Mouse (Mus musculus) left cerebral cortex, adult 8-10 months (tissue): Measurements from ENCODE around the gene Rps8. TPM values are rescaled to one million over a fixed set of nuclear protein-coding genes. Genes with fewer than 3 reads are reported as not detected.
A peak's percentile ranks its signal among the peaks of the same experiment; 100 is the strongest.
"Not testable (repeated sequence)": the region's sequence is repeated elsewhere in the genome, so short reads cannot be mapped to it uniquely, and the experiment has no call there.

Experiments
- DNase-seq, 2 experiments: peaks; one replicate each; pipeline ENCODE4 v3.0.0; 2022; ENCODE audit warnings: low spot score in 2 of 2
- total RNA-seq, 4 experiments: library from RNA; stranded (reverse); gene quantifications; 2 replicates each; pipeline ENCODE4 v1.2.4; 2022

Rps8 gene
- 100 to 1,000 TPM; 561 to 608 (median 588) TPM for total RNA-seq

DNA sequence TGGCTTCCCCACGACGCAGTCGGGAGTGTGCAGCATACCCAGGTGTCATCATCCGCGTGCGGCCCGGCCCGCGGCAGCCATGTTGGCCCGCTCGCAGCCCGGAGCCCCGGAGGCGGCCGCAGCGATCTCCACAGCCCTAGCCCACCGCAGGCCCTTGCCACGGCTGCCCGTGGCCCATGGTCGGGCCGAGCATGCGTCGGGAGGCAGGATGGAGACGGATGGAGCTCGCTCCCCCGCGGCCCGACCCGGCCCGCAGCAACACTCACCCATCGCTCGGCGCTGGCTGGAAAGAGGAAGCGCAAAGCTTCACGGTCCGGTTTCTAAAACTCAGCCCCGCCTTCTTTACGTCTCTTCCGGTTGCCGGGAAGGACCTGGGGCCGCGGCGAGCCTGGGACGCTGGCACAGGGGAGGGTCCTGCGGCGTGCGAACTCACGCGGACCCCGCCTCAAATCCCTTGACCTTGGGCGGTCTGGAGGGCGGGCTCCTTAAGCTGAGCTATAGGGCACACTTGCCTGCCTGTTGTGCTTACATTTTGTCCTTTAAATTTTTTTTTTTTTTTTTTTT lies at the start of gene Rps8:
TSS of gene Rps8 (minus strand) at position 452 of the 564 bp plus-strand sequence.
- DNase-seq: peak; percentile 77 to 85

DNA sequence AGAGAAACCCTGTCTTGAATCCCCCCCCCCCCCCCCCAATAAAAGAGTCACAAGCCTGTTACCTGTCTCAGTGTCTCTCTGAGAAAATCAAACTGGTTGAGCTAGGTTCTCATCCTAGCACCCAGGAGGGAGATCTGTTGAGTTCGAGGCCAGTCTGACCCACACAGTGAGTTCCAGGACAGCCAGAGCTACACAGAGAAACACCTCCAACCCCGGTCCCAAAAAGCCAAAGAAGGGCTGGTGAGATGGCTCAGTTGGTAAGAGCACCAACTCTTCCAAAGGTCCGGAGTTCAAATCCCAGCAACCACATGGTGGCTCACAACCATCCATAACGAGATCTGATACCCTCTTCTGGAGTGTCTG lies 46.9 kb upstream of the Rps8 start:
- DNase-seq: no peak

DNA sequence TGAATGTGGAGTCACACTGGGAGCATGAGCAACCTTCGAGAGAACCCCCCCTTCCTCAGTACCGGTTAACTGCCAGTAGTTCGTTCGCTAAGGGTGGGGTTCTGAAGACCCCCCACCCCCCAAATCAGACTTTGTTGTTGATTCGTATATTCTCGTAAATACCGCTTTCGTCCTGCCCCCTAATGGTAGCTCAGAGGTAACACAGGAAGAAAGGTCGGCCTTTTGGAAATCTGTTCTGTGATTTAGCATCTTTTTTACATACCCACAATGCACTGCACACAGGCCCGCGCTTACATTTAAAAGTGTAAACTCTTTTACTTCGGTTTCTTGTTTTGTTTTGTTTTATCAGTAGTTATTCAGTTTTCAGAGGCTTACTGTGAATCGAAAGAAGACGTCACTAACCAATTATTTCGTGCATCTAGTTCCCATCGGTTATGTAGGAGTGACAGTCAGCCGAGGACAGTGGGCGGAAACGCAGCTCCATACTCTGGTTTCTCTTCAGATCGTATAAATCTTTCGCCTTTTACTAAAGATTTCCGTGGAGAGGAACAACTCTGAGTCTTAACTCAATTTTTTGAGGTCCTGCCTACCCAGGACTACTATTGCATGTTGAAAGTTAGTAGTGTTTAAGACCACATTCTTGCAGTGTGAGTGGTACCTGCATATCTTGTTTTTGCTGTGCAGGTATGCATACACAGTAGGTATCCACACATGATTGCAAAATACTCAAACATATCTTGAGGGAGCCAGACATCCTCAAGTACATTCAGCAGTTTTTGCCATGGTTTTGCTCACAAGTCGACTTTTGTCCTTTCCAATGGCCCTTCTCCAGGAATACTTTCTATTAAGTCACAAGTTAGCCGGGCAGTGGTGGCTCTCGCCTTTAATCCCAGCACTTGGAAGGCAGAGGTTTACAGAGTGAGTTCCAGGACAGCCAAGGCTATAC lies 46.3 kb upstream of the Rps8 start:
- DNase-seq: no peak

DNA sequence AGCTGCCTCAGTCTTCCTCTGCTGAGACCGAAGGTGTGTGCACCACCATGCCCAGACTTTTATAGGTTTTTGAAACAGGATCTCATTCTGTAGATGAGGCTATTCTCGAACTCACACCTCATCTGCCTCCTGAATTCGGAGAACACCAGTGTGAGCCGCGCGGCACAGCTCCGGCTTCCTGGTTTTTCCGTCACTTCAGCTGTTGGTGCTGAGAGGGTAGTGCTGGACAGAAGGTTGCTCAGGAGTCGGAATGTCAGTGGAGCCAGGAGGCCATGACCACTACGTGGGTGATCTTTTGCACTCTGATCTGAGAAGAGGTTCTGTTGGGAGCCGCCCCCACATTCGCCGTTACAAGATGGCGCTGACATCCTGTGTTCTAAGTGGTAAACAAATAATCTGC lies 35.8 kb upstream of the Rps8 start:
- DNase-seq: no peak

DNA sequence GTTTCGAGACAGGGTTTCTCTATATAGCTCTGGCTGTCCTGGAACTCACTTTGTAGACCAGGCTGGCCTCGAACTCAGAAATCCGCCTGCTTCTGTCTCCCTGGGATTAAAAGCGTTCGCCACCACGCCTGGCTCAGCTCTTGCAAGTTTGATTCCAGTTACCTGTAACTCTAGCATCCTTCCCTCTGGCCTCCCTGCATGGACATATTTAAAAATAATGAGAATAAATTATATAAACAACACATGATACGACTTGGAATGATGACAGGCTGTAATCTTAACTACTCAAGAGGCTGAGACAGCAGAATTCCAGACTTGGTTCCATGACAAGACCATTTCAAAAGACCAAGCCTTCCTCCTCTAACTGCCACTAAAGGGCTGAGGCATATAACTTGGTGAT lies 34.6 kb upstream of the Rps8 start:
- no peak for DNase-seq

DNA sequence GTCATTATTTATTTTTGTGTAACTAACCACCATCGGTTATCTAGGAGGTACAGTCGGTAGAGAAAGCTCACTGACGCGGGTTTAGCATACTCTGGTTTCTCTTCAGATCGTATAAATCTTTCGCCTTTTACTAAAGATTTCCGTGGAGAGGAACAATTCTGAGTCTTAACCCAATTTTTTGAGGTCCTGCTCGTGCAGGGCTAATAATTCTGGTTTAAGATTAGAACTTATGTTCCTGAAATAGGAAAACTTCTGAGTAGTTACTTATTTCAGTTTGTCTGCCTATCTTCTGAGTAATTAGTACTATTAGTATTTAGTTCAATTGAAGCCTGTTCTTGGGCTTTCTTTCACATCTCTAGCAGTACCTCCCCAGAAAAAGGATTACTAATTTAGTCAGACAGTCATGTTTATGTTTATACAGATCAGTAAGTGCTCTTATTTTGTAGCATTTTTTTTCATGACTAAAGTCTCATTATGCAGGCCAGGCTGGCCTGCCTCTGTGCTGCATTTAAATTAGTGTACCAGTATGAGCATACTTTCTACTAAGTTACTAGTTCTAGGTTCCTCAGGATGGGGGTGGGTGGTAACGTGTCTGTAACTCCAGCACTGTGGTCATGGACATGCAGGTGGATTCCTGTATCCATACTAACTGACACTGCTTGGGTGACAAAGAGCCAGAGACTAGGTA lies 34.0 kb upstream of the Rps8 start:
- no peak for DNase-seq

DNA sequence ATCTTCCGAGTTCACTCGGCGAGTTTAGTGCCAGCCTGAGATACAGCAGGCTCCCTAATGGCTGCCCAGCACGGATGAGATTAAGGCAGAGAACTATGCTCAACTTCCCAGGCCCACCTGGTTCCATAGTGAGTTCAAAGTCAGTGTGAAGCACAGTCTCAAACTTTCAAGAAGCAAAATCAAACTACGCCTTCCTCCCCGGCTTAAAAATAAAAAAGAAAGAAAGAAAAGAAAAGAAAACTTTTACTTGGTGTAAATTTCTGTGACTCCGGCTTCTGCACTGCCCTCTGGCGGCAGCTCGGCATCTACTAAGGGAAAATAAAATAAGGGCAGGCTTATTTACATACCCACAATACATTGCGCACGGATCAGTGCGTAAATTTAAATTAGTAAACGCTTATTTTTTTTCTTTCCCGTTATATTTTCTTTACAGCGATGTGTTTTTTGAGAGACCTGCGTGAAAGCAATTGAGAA lies 33.4 kb upstream of the Rps8 start:
- DNase-seq: peak; percentile 49 to 57

DNA sequence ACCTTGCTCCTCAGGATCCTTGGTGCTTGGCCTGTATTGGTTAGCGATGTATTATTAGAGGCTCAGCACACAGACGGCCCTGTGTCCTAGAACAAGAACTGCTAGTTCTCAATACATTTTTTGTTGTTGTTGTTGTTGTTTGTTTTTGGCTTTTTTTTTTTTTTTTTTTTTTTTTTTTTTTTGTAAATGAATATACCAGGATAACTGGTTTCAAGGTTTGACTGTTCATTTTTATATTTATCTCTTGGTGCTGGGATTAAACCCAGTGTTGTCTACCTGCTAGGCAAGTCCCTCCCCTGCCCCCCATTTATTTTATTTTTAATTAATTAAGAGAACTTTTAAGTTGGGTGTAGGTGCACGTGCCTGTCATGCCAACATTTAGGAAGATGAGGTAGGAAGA lies 32.9 kb upstream of the Rps8 start:
- DNase-seq: no peak

DNA sequence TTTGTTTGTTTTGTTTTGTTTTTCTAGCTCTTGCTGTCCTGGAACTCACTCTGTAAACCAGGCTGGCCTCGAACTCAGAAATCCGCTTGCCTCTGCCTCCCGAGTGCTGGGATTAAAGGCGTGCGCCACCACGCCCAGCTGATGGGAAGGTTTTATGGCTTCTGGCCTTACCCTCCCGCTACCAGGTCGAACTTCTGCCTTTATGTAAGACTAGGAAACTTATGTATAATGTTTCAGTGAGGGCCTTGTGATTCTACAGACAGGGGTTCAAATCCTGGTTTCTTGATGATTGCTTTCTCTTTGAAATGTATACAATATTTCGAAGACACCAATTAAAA lies 26.7 kb upstream of the Rps8 start:
- not testable (repeated sequence) for DNase-seq

DNA sequence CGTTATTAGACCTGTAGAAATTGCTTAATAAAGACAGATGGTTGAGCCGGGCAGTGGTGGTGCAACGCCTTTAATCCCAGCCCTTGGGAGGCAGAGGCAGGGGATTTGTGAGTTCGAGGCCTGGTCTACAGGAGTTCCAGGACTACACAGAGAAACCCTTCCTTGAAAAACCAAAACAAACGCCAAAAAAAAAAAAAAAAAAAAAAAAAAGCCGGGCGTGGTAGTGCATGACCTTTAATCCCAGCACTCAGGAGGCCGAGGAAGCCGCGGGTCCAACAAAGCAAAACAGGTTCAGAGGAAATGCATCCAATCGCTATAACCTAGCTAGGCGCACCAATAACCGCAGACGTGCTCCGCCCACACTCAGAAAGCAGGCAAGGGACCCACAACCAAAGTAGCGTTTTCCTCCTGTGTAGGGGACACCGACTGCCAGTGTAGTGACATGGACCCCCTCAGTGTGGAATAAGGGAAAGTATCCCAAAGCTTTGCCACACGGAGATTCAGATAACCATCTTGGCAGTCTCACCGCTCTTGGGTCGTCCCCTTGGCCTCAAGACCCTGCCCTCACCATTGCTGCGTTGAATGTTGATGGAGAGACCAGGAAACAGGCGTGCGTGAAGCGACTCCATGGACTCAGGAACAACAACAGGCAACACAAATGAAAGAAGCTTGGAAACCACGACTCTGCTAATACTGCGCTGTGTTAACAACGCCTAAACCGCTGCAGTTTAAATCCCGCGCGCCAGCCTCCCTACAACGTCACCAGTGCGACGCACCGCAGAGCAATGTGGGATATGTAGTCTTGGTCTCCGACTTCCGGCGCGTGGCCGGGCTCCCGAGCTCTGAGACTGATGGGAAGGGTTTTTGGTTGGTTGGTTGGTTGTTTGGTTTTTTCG lies 26.1 kb upstream of the Rps8 start, which contains the start of gene Kif2c:
TSS of gene Kif2c (minus strand) at position 777 of the 896 bp plus-strand sequence.
- DNase-seq: peak; percentile 90 to 91

DNA sequence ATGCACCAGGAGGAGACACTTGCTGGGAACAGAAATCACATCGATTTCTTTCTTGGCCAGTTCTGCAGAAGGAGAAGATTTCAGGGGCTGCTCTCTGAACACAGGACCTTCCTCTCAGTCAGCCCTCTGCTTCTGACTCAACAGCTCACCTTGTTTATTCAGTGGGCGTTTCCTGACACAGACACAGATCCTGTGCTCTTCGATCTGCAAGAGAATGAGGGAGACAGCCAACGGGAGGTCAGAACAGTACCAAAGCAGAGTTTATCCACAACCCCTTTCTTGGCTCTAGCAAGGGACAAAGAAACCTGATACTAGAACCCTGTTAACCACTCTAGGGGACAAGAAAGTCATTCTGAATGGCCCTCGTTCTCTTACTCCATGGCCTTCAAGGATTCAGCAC lies 13.9 kb upstream of the Rps8 start:
- no peak for DNase-seq

DNA sequence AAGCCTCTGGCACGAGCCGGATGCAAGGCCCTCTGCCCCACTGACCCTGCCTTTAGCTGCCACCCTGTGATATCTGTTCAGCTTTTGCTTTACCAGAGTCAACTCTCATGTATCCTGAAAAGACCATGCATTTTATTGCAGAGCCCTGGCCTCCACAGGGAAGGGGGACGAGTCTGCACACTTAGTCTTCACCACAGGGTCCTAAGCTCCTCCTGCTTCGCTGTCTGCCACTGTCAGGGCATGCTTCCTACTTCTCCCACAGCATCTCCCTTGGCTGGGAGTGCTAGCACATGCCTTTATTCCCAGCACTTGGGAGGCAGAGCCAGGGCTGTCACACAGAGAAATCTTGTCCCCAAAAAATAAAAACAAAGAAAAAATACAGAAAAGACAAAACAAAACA lies 5.1 kb upstream of the Rps8 start:
- DNase-seq: no peak

DNA sequence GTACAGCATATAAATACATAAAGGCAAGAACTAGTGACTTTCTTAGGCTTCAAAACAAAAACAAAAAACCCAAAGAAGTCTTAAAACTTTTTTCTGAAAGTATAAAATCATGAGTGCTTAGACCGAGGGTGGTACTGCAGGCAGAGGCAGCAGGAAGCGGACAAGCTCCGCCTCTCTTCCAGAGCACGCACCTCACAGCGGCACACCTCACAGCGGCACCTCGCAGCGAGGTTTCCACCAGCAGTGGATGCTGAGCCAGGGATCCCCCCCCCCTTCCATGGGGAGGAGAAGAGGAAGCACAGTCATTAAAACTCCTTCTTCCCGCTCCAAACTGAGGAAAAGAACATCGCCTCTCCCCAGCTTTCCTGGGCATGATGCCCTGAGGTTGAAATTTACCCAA lies 3.6 kb upstream of the Rps8 start:
- no peak for DNase-seq

DNA sequence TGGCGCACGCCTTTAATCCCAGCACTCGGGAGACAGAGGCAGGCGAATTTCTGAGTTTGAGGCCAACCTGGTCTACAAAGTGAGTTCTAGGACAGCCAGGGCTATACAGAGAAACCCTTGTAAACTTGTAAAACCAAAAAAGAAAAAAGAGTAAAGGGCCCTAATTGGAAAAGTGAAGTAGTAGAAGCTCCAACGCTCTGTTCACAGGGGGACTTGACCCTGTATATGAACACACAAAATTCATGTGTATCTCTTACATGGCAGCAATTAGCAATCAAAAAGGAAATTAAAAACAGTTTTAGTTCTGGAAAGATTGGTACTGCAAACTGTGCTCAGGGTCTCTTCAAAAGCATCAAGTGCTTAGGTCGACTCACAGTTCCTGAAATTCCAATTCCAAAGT lies 329 bp upstream of the Rps8 start:
- no peak for DNase-seq

DNA sequence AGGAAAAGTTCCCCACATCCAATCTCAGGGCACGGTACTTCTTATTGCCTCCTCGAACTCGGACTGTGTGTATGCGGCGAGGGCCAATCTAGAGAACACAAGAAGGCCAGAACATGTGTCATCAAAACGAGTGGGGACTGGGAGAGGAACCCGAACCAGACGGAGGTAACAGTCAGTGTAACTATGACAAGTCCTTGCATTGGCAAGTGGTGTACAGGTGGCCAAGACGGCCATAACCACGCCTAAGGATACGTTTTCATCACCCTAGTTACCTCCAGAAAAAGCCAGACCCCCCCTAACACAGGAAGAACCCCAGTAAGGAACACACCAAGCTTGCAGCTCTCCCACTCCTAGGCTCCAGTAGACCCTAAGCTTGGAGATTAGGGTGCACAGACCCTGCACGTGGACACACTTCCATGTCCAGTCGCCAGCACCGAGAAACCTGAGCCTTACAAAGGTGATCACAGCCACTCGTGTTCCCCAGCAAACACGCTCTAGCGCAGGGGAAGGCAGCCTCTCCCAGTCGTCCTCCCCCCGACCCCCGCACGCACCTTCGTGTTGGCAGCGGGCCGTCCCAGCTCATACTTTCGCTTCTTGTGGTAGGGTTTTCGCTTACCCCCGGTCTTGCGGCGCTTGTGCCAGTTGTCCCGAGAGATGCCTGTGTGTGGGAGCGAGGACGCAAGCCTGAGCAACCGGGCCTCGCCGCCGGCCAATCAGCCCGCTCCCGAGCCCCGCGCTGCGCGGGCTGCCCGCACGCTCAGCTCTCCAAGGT lies 837 bp downstream of the Rps8 start:
- no peak for DNase-seq

DNA sequence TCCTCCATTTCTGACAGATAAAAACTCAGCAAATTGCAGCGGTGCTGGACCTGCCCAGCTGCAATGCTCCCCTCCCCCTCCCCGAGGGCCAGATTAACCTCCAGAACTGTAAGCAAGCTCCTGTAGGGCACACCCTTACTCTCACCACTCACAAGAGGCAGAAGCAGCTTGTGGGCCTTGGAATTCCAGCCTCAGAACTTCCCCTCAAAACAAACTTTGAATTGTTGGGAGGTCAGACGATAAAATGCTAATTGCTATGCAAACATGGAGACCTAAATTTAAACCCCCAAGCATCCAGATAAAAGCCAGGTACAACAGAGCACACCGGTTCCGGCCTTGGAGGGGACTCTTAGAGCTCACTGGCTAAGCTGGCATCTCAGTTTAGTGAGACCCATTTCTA lies 3.3 kb downstream of the Rps8 start:
- DNase-seq: no peak

DNA sequence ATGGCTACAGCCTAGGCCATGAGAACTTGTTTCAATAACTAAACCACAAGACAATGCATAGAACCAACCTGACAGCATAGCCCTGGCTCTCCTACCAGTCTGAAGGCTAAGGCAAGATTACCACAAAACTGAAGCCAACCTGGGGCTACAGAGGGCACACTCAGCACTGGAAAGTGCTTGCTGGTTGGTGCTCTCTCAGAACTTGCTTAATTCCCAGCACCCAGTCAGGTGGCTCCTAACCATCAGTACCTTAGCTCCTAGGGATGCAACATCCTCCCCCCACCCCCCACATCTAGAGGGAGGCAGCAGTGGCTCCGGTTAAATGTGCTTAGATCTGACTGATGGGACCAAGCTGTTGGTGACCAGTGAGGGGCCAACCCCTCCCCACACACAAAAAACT lies 4.6 kb downstream of the Rps8 start:
- DNase-seq: no peak

DNA sequence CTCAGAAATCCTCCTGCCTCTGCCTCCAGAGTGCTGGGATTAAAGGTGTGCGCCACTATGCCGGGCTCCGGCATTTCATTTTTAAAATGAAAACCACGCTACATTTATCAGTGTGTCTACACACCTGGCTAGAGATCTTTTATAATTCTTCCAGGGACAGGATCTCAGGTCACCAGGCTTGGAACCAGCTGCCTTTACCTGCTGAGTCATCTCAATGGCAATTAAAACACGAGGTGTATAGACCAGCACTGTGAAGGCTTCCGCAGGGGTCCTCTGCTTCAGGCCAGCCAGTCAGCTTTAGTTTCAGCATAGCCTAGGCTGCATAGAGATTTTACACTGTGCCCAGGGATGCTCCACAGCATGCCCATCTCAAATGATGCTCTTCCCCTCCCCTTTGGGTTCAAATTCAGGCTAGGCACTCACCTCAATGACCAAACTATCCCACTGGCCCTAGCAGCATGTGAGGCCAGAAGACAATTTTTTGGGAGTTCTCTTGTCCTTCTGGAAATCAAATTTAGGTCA lies 5.8 kb downstream of the Rps8 start:
- no peak for DNase-seq

DNA sequence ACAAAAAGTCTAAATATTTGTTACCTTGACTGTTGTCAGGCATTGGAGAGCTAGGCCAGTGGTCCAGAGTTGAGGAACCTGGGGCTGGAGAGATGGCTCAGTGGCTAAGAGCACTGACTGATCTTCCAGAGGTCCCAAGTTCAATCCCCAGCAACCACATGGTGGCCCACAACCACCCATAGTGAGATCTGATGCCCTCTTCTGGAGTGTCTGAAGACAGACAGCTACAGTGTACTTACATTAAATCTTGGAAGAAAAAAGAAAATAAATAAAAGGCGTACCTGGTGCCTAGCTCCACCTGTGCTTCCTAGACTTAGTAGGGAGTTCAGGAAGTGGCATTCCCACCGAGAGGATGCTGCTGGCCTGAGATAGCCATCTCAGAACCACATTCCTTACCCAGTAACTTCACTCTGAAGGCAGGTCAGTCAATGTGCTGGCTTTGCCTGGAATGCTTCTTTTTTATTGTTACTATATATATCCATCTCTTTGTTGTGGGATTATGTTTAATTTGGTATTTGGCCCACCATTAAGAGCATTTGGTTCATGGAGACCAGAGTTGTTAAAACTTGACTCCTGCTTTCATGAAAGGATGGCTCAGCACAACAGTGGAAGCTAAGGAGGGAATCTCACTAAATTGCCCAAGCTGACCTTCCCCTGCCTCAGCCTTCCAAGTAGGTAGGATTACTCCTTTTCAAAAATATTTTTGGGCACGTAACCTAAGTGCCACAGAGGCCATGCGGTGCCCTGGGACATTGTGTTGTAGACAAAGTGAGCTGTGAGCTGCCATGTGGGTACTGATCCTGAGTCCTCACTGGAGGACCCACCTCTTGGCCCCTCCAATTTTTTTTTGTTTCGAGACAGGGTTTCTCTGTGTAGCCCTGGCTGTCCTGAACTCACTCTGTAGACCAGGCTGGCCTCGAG lies 6.5 kb downstream of the Rps8 start:
- DNase-seq: no peak
